Mouse (Mus musculus): ENCODE measurements at regions not wholly inside any gene's neighbourhood (a gene's known extent, or its start where the extent isn't known, plus 50 kb on each side); places are given as distances from the start of the nearest gene placed in this dataset.

- DNase-seq = no peak
- Histone ChIP-seq H3K27me3 (ENCODE audit: control insufficient read depth, insufficient read depth, low read length) (no peaks in the 10 kb centered on the region), H3K27ac (ENCODE audit: insufficient read depth, low read length) (no peak overlapping the region), H3K4me3 (replicated peaks; ENCODE audit: insufficient read depth, low read depth, low read length) (no peak overlapping the region), H3K4me1 (ENCODE audit: control insufficient read depth, insufficient read depth, low read length) (no peaks in the 10 kb centered on the region)
- 93% methylated on average over 3 of the region's 3 CpGs for WGBS
- TF ChIP-seq POLR2A (IDR thresholded peaks at IDR 0.05; ENCODE audit: borderline replicate concordance, insufficient read depth, low read length) (no peak), CTCF (IDR thresholded peaks at IDR 0.05; ENCODE audit: borderline replicate concordance, insufficient read depth, low read depth, low read length) (no peak)
These were observed 96.6 kb upstream of the Zfand5 start for GRCm38 (mm10) chr19:21175426-21175831.

- no peak for DNase-seq
- Histone ChIP-seq H3K27me3 (ENCODE audit: control insufficient read depth, insufficient read depth, low read length) (no peaks in the 10 kb centered on the region), H3K4me3 (replicated peaks; ENCODE audit: insufficient read depth, low read depth, low read length) (no peak overlapping the region), H3K27ac (ENCODE audit: insufficient read depth, low read length) (no peak overlapping the region), H3K4me1 (ENCODE audit: control insufficient read depth, insufficient read depth, low read length) (no peaks in the 10 kb centered on the region)
- WGBS = 62% methylated on average over 5 of the region's 5 CpGs
- TF ChIP-seq CTCF (IDR thresholded peaks at IDR 0.05; ENCODE audit: borderline replicate concordance, insufficient read depth, low read depth, low read length) (no peak), POLR2A (IDR thresholded peaks at IDR 0.05; ENCODE audit: borderline replicate concordance, insufficient read depth, low read length) (no peak)
These were observed 97.4 kb upstream of the Zfand5 start for GRCm38 (mm10) chr19:21174636-21175035.

GRCm38 (mm10) chr19:21173896-21174483, 98.1 kb upstream of the Zfand5 start:
- WGBS = 87% methylated on average over 5 of the region's 5 CpGs
- Histone ChIP-seq H3K4me3 (replicated peaks; ENCODE audit: insufficient read depth, low read depth, low read length) (no peak overlapping the region), H3K27ac (ENCODE audit: insufficient read depth, low read length) (no peak overlapping the region), H3K4me1 (ENCODE audit: control insufficient read depth, insufficient read depth, low read length) (no peaks in the 10 kb centered on the region), H3K27me3 (ENCODE audit: control insufficient read depth, insufficient read depth, low read length) (no peaks in the 10 kb centered on the region)
- DNase-seq = no peak
- TF ChIP-seq POLR2A (IDR thresholded peaks at IDR 0.05; ENCODE audit: borderline replicate concordance, insufficient read depth, low read length) = no peak
- TF ChIP-seq CTCF (IDR thresholded peaks at IDR 0.05; ENCODE audit: borderline replicate concordance, insufficient read depth, low read depth, low read length) = no peak

GRCm38 (mm10) chr19:21171191-21171590, 100.9 kb upstream of the Zfand5 start:
- no peak for DNase-seq
- no peak for TF ChIP-seq CTCF (IDR thresholded peaks at IDR 0.05; ENCODE audit: borderline replicate concordance, insufficient read depth, low read depth, low read length)
- TF ChIP-seq POLR2A (IDR thresholded peaks at IDR 0.05; ENCODE audit: borderline replicate concordance, insufficient read depth, low read length) = no peak
- WGBS = 65% methylated on average over 2 of the region's 2 CpGs
- Histone ChIP-seq H3K27me3 (ENCODE audit: control insufficient read depth, insufficient read depth, low read length) (no peaks in the 10 kb centered on the region), H3K4me1 (ENCODE audit: control insufficient read depth, insufficient read depth, low read length) (no peaks in the 10 kb centered on the region), H3K4me3 (replicated peaks; ENCODE audit: insufficient read depth, low read depth, low read length) (no peak overlapping the region), H3K27ac (ENCODE audit: insufficient read depth, low read length) (no peak overlapping the region)

GRCm38 (mm10) chr19:21170785-21171184, 101.3 kb upstream of the Zfand5 start:
- H3K4me3 ChIP-seq (replicated peaks; ENCODE audit: insufficient read depth, low read depth, low read length) = no peak overlapping the region
- no peak for TF ChIP-seq POLR2A (IDR thresholded peaks at IDR 0.05; ENCODE audit: borderline replicate concordance, insufficient read depth, low read length)
- no peak for TF ChIP-seq CTCF (IDR thresholded peaks at IDR 0.05; ENCODE audit: borderline replicate concordance, insufficient read depth, low read depth, low read length)
- no peaks in the 10 kb centered on the region for H3K4me1 ChIP-seq (ENCODE audit: control insufficient read depth, insufficient read depth, low read length)
- no peak for DNase-seq
- WGBS = 60% methylated on average over 2 of the region's 2 CpGs
- no peak overlapping the region for H3K27ac ChIP-seq (ENCODE audit: insufficient read depth, low read length)
- H3K27me3 ChIP-seq (ENCODE audit: control insufficient read depth, insufficient read depth, low read length) = no peaks in the 10 kb centered on the region

GRCm38 (mm10) chr19:21166939-21167338, 105.1 kb upstream of the Zfand5 start:
- H3K4me3 ChIP-seq (replicated peaks; ENCODE audit: insufficient read depth, low read depth, low read length) = no peak overlapping the region
- TF ChIP-seq CTCF (IDR thresholded peaks at IDR 0.05; ENCODE audit: borderline replicate concordance, insufficient read depth, low read depth, low read length) (no peak), POLR2A (IDR thresholded peaks at IDR 0.05; ENCODE audit: borderline replicate concordance, insufficient read depth, low read length) (no peak)

GRCm38 (mm10) chr19:21166465-21166860, 105.6 kb upstream of the Zfand5 start:
- no peak for DNase-seq
- H3K27me3 ChIP-seq (ENCODE audit: control insufficient read depth, insufficient read depth, low read length) = no peaks in the 10 kb centered on the region
- TF ChIP-seq CTCF (IDR thresholded peaks at IDR 0.05; ENCODE audit: borderline replicate concordance, insufficient read depth, low read depth, low read length) (no peak), POLR2A (IDR thresholded peaks at IDR 0.05; ENCODE audit: borderline replicate concordance, insufficient read depth, low read length) (no peak)
- no peak overlapping the region for H3K27ac ChIP-seq (ENCODE audit: insufficient read depth, low read length)
- no peak overlapping the region for H3K4me3 ChIP-seq (replicated peaks; ENCODE audit: insufficient read depth, low read depth, low read length)
- WGBS = 54% methylated on average over 5 of the region's 5 CpGs
- no peaks in the 10 kb centered on the region for H3K4me1 ChIP-seq (ENCODE audit: control insufficient read depth, insufficient read depth, low read length)

More at GRCm38 (mm10) chr19:21166939-21167338, 105.1 kb upstream of the Zfand5 start:
- DNase-seq = no peak
- WGBS = 62% methylated on average over 4 of the region's 4 CpGs
- no peaks in the 10 kb centered on the region for H3K4me1 ChIP-seq (ENCODE audit: control insufficient read depth, insufficient read depth, low read length)
- no peak overlapping the region for H3K27ac ChIP-seq (ENCODE audit: insufficient read depth, low read length)
- H3K27me3 ChIP-seq (ENCODE audit: control insufficient read depth, insufficient read depth, low read length) = no peaks in the 10 kb centered on the region

GRCm38 (mm10) chr19:21165763-21166464, 106.2 kb upstream of the Zfand5 start:
- Histone ChIP-seq H3K27ac (ENCODE audit: insufficient read depth, low read length) (no peak overlapping the region), H3K4me3 (replicated peaks; ENCODE audit: insufficient read depth, low read depth, low read length) (no peak overlapping the region), H3K27me3 (ENCODE audit: control insufficient read depth, insufficient read depth, low read length) (no peaks in the 10 kb centered on the region), H3K4me1 (ENCODE audit: control insufficient read depth, insufficient read depth, low read length) (no peaks in the 10 kb centered on the region)
- no peak for DNase-seq
- WGBS = 49% methylated on average over 10 of the region's 10 CpGs
- TF ChIP-seq CTCF (IDR thresholded peaks at IDR 0.05; ENCODE audit: borderline replicate concordance, insufficient read depth, low read depth, low read length) = no peak
- no peak for TF ChIP-seq POLR2A (IDR thresholded peaks at IDR 0.05; ENCODE audit: borderline replicate concordance, insufficient read depth, low read length)

Data from cerebellum, adult 2 months (tissue).